Mouse (Mus musculus) ovary, postnatal 10 days (tissue): ENCODE measurements around the gene Gm20388.

ENCODE experiments used
- DNase-seq: peaks from one replicate; pipeline ENCODE4 v3.0.0; 2022; ENCODE audit warnings: low spot score

Gene Gm20388

GRCm38 (mm10) chr8:120091032-120091431 lies 180.4 kb downstream of the Gm20388 start:
- DNase-seq: no peak

GRCm38 (mm10) chr8:120093103-120093502 lies 182.5 kb downstream of the Gm20388 start:
- DNase-seq: no peak

GRCm38 (mm10) chr8:120094801-120095200 lies 184.2 kb downstream of the Gm20388 start:
- DNase-seq: no peak

GRCm38 (mm10) chr8:120096486-120096885 lies 185.8 kb downstream of the Gm20388 start:
- DNase-seq: no peak

GRCm38 (mm10) chr8:120100388-120101067 lies 189.9 kb downstream of the Gm20388 start:
- no peak for DNase-seq

- DNase-seq: peak; percentile 70
Measured at GRCm38 (mm10) chr8:120101068-120101972, 190.7 kb downstream of the Gm20388 start, which contains the start of gene Zdhhc7. Gene Zdhhc7 (minus strand): TSS chr8:120101482.

- DNase-seq: no peak
Measured at GRCm38 (mm10) chr8:120103916-120104315, 193.3 kb downstream of the Gm20388 start.

GRCm38 (mm10) chr8:120104721-120105272 lies 194.2 kb downstream of the Gm20388 start:
- no peak for DNase-seq

- no peak for DNase-seq
Measured at GRCm38 (mm10) chr8:120109149-120109548, 198.5 kb downstream of the Gm20388 start.

GRCm38 (mm10) chr8:120110966-120111365 lies 200.3 kb downstream of the Gm20388 start:
- no peak for DNase-seq

GRCm38 (mm10) chr8:120111382-120111781 lies 200.7 kb downstream of the Gm20388 start:
- DNase-seq: no peak

- no peak for DNase-seq
Measured at GRCm38 (mm10) chr8:120112535-120112934, 201.9 kb downstream of the Gm20388 start.

- no peak for DNase-seq
Measured at GRCm38 (mm10) chr8:120113306-120113705, 202.7 kb downstream of the Gm20388 start.

- peak; percentile 96 for DNase-seq
Measured at GRCm38 (mm10) chr8:120113758-120114255, 203.2 kb downstream of the Gm20388 start, which contains the start of gene 6430548M08Rik. Gene 6430548M08Rik (plus strand): TSS chr8:120114152.

- DNase-seq: no peak
Measured at GRCm38 (mm10) chr8:120114315-120114841, 203.7 kb downstream of the Gm20388 start.

GRCm38 (mm10) chr8:120116600-120116999 lies 206.0 kb downstream of the Gm20388 start:
- DNase-seq: no peak

GRCm38 (mm10) chr8:120118162-120118561 lies 207.5 kb downstream of the Gm20388 start:
- DNase-seq: no peak

GRCm38 (mm10) chr8:120118847-120119246 lies 208.2 kb downstream of the Gm20388 start:
- no peak for DNase-seq

GRCm38 (mm10) chr8:120119429-120119828 lies 208.8 kb downstream of the Gm20388 start:
- DNase-seq: no peak

- no peak for DNase-seq
Measured at GRCm38 (mm10) chr8:120119931-120120330, 209.3 kb downstream of the Gm20388 start.

GRCm38 (mm10) chr8:120120951-120121350 lies 210.3 kb downstream of the Gm20388 start:
- no peak for DNase-seq

GRCm38 (mm10) chr8:120124261-120124660 lies 213.6 kb downstream of the Gm20388 start:
- DNase-seq: no peak
